Mouse (Mus musculus) heart, adult 2 months (tissue): ENCODE results near the gene Fgd4. TPM values are rescaled to one million over a fixed set of nuclear protein-coding genes. Genes with fewer than 3 reads are reported as not detected.
"Not testable (repeated sequence)": the region's sequence is repeated elsewhere in the genome, so short reads cannot be mapped to it uniquely, and the experiment has no call there.

ENCODE experiments used
- DNase-seq, 2 experiments: peaks; one replicate each; pipeline ENCODE4 v3.0.0; 2021
- H3K27ac ChIP-seq: fragments of 200-600 bp; 2 replicates; pipeline ENCODE4 v1.8.1; 2022
- H3K27me3 ChIP-seq: fragments of 200-500 bp; 2 replicates; pipeline ENCODE4 v1.6.1; 2012; ENCODE audit warnings: mild to moderate bottlenecking, low read length, inconsistent platforms, mixed read lengths; ENCODE audit not compliant: control insufficient read depth, insufficient read depth
- H3K36me3 ChIP-seq: fragments of 200-500 bp; 2 replicates; pipeline ENCODE4 v1.6.1; 2012; ENCODE audit warnings: low read length, inconsistent platforms; ENCODE audit not compliant: control insufficient read depth, insufficient read depth
- H3K4me1 ChIP-seq: fragments of 200-500 bp; 2 replicates; pipeline ENCODE4 v1.6.1; 2011; ENCODE audit warnings: low read length; ENCODE audit not compliant: control insufficient read depth, insufficient read depth
- H3K4me3 ChIP-seq: fragments of 200-600 bp; 2 replicates; pipeline ENCODE4 v1.8.1; 2022
- H3K79me2 ChIP-seq: fragments of 200-500 bp; replicated peaks from 2 replicates; pipeline ENCODE4 v1.6.1; 2012; ENCODE audit warnings: mild to moderate bottlenecking, inconsistent platforms, low read length, moderate library complexity, mixed read lengths; ENCODE audit not compliant: control insufficient read depth, insufficient read depth
- H3K9ac ChIP-seq: fragments of 200-500 bp; 2 replicates; pipeline ENCODE4 v1.6.1; 2012; ENCODE audit warnings: low read depth, mild to moderate bottlenecking, control low read depth, inconsistent platforms, low read length, mixed read lengths
- CTCF ChIP-seq: fragments of 200-600 bp; IDR thresholded peaks from 2 replicates; pipeline ENCODE4 v1.8.1; 2022; ENCODE audit warnings: antibody characterized with exemption, mild to moderate bottlenecking, moderate library complexity
- EP300 ChIP-seq: fragments of 200-500 bp; IDR thresholded peaks from 2 replicates; pipeline ENCODE4 v1.6.1; 2011; ENCODE audit warnings: low read depth, low read length, control low read depth; ENCODE audit not compliant: insufficient read depth
- POLR2A ChIP-seq: fragments of 200-500 bp; IDR thresholded peaks from 2 replicates; pipeline ENCODE4 v1.6.1; 2011; ENCODE audit warnings: mild to moderate bottlenecking, low read depth, low read length, control low read depth; ENCODE audit not compliant: insufficient read depth
- WGBS: fragments of 180-500 bp; shearing (Covaris S2); methylation state at CpG from one replicate; pipeline ENCODE4 v1.1.7; 2018; 5-methylcytosine and 5-hydroxymethylcytosine counted together
- intact Hi-C: fragments of 180-260 bp; cut with DNase I; formaldehyde crosslinking; loops from one replicate; pipeline ENCODE4 v1.15.1; 2025
- polyA plus RNA-seq: library from polyadenylated mRNA; depleted of rRNA; stranded (reverse); fragments of >200 nt; gene quantifications from 2 replicates; pipeline ENCODE4 v1.2.3, GENCODE M21; 2012; rRNA removed
- total RNA-seq, 2 experiments: library from RNA; stranded (reverse); gene quantifications; 2 replicates each; pipeline ENCODE4 v1.2.3; 2021

Fgd4 gene
- total and polyA plus RNA-seq, 3 experiments: 4.9 to 44.8 (median 41.7) TPM

DNA sequence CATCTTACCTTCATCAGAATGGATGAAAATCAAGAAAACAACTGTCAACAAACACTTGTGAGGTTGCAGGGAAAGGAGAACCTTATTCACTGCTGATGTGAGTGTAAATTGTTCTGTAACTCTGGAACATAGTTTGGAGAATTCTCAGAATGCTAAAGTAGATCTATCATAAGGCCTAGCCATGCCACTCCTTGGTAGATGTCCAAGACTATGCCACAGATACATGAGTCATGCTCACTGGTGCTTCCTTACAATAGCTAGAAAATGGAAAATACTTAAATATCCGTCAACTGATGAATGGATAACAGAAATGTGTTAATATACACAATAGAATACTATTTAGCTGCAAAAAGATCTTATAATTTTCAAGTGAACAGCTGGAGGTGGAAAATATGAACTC is 150.3 kb downstream of the Fgd4 start:
- H3K9ac ChIP-seq: no peak overlapping the region
- H3K79me2 ChIP-seq: no peaks in the 10 kb centered on the region
- H3K36me3 ChIP-seq: no peaks in the 10 kb centered on the region
- DNase-seq: no peak
- TF ChIP-seq POLR2A (no peak), EP300 (no peak), CTCF (no peak)
- intact Hi-C loops: no loop called here
- 63% methylated on average over 1 of the region's 1 CpGs for WGBS
- no peaks in the 10 kb centered on the region for H3K27me3 ChIP-seq
- H3K4me1 ChIP-seq: no peaks in the 10 kb centered on the region
- no peak overlapping the region for H3K27ac ChIP-seq
- H3K4me3 ChIP-seq: no peak overlapping the region

DNA sequence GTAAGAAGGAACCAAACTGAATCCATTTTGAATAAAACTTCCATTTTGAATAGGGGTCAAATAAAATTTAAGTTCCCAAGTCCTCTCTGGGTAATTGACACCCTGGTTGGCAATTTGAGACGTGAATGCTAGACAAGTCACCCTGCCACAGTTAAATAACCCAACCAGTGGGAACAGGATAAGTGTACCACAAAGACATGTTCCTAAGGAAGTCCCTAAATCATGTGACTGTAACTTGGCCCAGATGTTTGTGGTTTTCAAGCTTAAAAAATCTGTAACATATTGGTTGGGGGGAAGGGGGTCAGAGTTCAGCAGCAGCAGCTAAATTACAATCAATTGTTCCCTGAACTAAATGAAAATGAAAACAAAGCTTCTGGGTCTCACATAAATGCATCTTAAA is 161.9 kb downstream of the Fgd4 start:
- DNase-seq: no peak
- H3K9ac ChIP-seq: no peak overlapping the region
- no peaks in the 10 kb centered on the region; the same call in 1 of the 2 replicates for H3K36me3 ChIP-seq
- no peak overlapping the region for H3K4me3 ChIP-seq
- TF ChIP-seq POLR2A (no peak), EP300 (no peak), CTCF (no peak)
- intact Hi-C loops: no loop called here
- H3K79me2 ChIP-seq: no peaks in the 10 kb centered on the region
- H3K27ac ChIP-seq: no peak overlapping the region
- H3K4me1 ChIP-seq: no peaks in the 10 kb centered on the region
- no peaks in the 10 kb centered on the region for H3K27me3 ChIP-seq
- WGBS: 66% methylated on average over 1 of the region's 1 CpGs

DNA sequence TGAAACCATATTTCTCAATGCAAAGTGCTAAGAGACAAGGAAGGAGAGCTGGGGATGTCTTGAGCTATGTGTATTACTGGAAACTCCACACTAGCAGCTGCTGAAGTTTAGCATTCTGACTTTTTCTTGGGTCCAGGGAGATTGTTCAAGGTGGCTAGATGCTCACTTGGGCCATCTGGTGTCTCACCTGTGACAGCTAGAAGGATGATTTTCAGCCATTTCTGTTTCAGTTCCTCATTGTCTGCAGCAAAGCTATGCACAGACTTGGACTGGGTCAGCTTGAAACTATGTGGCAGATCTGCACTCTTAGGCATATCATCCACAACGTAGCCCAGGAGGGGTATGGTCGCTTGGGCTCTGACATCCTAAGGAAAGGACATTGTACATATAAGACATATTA is 177.9 kb downstream of the Fgd4 start:
- no peak for DNase-seq
- no peak overlapping the region for H3K27ac ChIP-seq
- no peak overlapping the region for H3K9ac ChIP-seq
- intact Hi-C loops: no loop called here
- no peaks in the 10 kb centered on the region for H3K27me3 ChIP-seq
- no peaks in the 10 kb centered on the region for H3K36me3 ChIP-seq
- 84% methylated on average over 2 of the region's 2 CpGs for WGBS
- TF ChIP-seq EP300 (no peak), POLR2A (no peak), CTCF (no peak)
- no peaks in the 10 kb centered on the region for H3K4me1 ChIP-seq
- no peak overlapping the region for H3K4me3 ChIP-seq
- H3K79me2 ChIP-seq: no peaks in the 10 kb centered on the region

DNA sequence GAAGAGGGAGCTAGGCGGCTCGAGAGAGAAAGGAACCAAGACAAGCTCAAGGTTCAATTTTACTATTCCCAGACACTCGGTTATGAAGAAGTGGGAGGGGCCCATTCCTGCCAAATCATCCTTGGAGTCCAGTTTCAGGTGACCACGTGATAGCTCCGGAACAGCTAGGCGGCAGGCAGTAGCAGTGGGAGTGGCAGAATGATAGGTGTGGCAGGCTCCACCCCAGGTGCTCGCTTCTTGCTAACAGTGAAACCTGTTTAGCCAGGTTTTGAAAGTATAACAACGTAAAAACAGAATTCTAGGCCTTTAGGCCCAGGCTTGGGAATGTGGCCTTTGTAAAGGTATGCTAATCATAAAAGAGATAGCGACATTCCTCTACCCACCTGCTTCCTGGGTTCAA is 233.1 kb downstream of the Fgd4 start:
- intact Hi-C loops, H3K79me2 ChIP-seq, H3K9ac ChIP-seq, H3K36me3 ChIP-seq, H3K4me1 ChIP-seq, H3K27ac ChIP-seq, H3K4me3 ChIP-seq, DNase-seq, H3K27me3 ChIP-seq: not testable (repeated sequence)
- WGBS: 71% methylated on average over 9 of the region's 9 CpGs

Other genes starting within 250 kb of the Fgd4 start
- gene Dnm1l, start 241.6 kb downstream of the Fgd4 start, total RNA-seq: 10 to 100 TPM; 95.1 to 99.0 TPM
- gene Dnm1l, start 241.6 kb downstream of the Fgd4 start, polyA plus RNA-seq: 17.5 and 41.0 TPM in 2 replicates
- not detected for gene Olfr19, start 75.9 kb upstream of the Fgd4 start, total RNA-seq
- not detected in 2 replicates for gene Olfr19, start 75.9 kb upstream of the Fgd4 start, polyA plus RNA-seq
- under 1 TPM in 1 of 2 experiments, not detected in 1; 0.23 TPM for gene Spag6l, start 228.9 kb upstream of the Fgd4 start, total RNA-seq
- 0.15 and 0.53 TPM in 2 replicates for gene Spag6l, start 228.9 kb upstream of the Fgd4 start, polyA plus RNA-seq